Mouse (Mus musculus): ENCODE data around the gene Slc4a2. TPM values are rescaled to one million over a fixed set of nuclear protein-coding genes. Genes with fewer than 3 reads are reported as not detected.

Gene Slc4a2
- 27.1 and 29.2 TPM in 2 replicates for polyA plus RNA-seq (2012; rRNA removed)

GRCm38 (mm10) chr5:24423129-24424003, at the start of gene Slc4a2, which contains the start of gene Cdk5:
Gene Slc4a2 (plus strand): TSS chr5:24423837.
Gene Cdk5 (minus strand): TSS chr5:24423530.

GRCm38 (mm10) chr5:24391864-24392263, 31.8 kb upstream of the Slc4a2 start, which contains the start of gene Atg9b:
Gene Atg9b (minus strand): TSS chr5:24392143.

GRCm38 (mm10) chr5:24393392-24393997, 30.1 kb upstream of the Slc4a2 start, which contains the start of gene Abcb8:
Gene Abcb8 (plus strand): TSS chr5:24393663.

GRCm38 (mm10) chr5:24413042-24413693, 10.5 kb upstream of the Slc4a2 start, which contains the start of gene Asic3:
Gene Asic3 (plus strand): TSS chr5:24413392.

GRCm38 (mm10) chr5:24444746-24445427, 21.2 kb downstream of the Slc4a2 start, which contains the start of gene Fastk:
Gene Fastk (minus strand): TSS chr5:24445287.

GRCm38 (mm10) chr5:24447624-24448298, 24.1 kb downstream of the Slc4a2 start, which contains the start of gene Tmub1:
Gene Tmub1 (minus strand): TSS chr5:24447854.

GRCm38 (mm10) chr5:24452030-24452690, 28.5 kb downstream of the Slc4a2 start, which contains the start of gene Agap3:
Gene Agap3 (plus strand): TSS chr5:24452177.

Other genes with a start within 250 kb of the Slc4a2 start
- 33.9 and 38.3 TPM in 2 replicates for gene Kcnh2, start 72.2 kb upstream of the Slc4a2 start, polyA plus RNA-seq (2012; rRNA removed)
- gene Nos3, start 59.0 kb upstream of the Slc4a2 start, polyA plus RNA-seq (2012; rRNA removed): 8.1 and 8.6 TPM in 2 replicates
- 6.8 and 10.2 TPM in 2 replicates for gene Atg9b, start 31.7 kb upstream of the Slc4a2 start, polyA plus RNA-seq (2012; rRNA removed)
- gene Abcb8, start 30.2 kb upstream of the Slc4a2 start, polyA plus RNA-seq (2012; rRNA removed): 47.3 and 50.7 TPM in 2 replicates
- 0.36 and 3.7 TPM in 2 replicates for gene Asic3, start 10.4 kb upstream of the Slc4a2 start, polyA plus RNA-seq (2012; rRNA removed)
- 207 and 219 TPM in 2 replicates for gene Cdk5, start 307 bp upstream of the Slc4a2 start, polyA plus RNA-seq (2012; rRNA removed)
- 150 and 160 TPM in 2 replicates for gene Fastk, start 21.4 kb downstream of the Slc4a2 start, polyA plus RNA-seq (2012; rRNA removed)
- gene Tmub1, start 24.0 kb downstream of the Slc4a2 start, polyA plus RNA-seq (2012; rRNA removed): 56.9 and 61.0 TPM in 2 replicates
- gene Agap3, start 28.3 kb downstream of the Slc4a2 start, polyA plus RNA-seq (2012; rRNA removed): 168 and 197 TPM in 2 replicates
- 0.96 and 2.0 TPM in 2 replicates for gene Gbx1, start 103.4 kb downstream of the Slc4a2 start, polyA plus RNA-seq (2012; rRNA removed)
- 0.16 and 0.27 TPM in 2 replicates for gene Asb10, start 117.1 kb downstream of the Slc4a2 start, polyA plus RNA-seq (2012; rRNA removed)
- 0.21 and 0.35 TPM in 2 replicates for gene 4931409K22Rik, start 133.0 kb downstream of the Slc4a2 start, polyA plus RNA-seq (2012; rRNA removed)
- 62.6 and 63.3 TPM in 2 replicates for gene Abcf2, start 153.6 kb downstream of the Slc4a2 start, polyA plus RNA-seq (2012; rRNA removed)
- gene Chpf2, start 162.9 kb downstream of the Slc4a2 start, polyA plus RNA-seq (2012; rRNA removed): 21.5 and 22.6 TPM in 2 replicates
- gene Smarcd3, start 200.6 kb downstream of the Slc4a2 start, polyA plus RNA-seq (2012; rRNA removed): 235 and 240 TPM in 2 replicates

All from central nervous system, embryonic 18 days (tissue).